Mouse (Mus musculus) adrenal gland, adult 2 months (tissue): ENCODE results near the gene Cd84. TPM values are rescaled to one million over a fixed set of nuclear protein-coding genes. Genes with fewer than 3 reads are reported as not detected.

ENCODE experiments used
- DNase-seq: peaks from one replicate; pipeline ENCODE4 v3.0.0; 2021
- polyA plus RNA-seq: library from polyadenylated mRNA; depleted of rRNA; stranded (reverse); fragments of >200 nt; gene quantifications from 2 replicates; pipeline ENCODE4 v1.2.3, GENCODE M21; 2012; rRNA removed
- total RNA-seq, 2 experiments: library from RNA; stranded (reverse); gene quantifications; 2 replicates each; pipeline ENCODE4 v1.2.3; 2021

Cd84 gene
- total and polyA plus RNA-seq, 3 experiments: 0.42 to 5.8 (median 4.6) TPM

DNA sequence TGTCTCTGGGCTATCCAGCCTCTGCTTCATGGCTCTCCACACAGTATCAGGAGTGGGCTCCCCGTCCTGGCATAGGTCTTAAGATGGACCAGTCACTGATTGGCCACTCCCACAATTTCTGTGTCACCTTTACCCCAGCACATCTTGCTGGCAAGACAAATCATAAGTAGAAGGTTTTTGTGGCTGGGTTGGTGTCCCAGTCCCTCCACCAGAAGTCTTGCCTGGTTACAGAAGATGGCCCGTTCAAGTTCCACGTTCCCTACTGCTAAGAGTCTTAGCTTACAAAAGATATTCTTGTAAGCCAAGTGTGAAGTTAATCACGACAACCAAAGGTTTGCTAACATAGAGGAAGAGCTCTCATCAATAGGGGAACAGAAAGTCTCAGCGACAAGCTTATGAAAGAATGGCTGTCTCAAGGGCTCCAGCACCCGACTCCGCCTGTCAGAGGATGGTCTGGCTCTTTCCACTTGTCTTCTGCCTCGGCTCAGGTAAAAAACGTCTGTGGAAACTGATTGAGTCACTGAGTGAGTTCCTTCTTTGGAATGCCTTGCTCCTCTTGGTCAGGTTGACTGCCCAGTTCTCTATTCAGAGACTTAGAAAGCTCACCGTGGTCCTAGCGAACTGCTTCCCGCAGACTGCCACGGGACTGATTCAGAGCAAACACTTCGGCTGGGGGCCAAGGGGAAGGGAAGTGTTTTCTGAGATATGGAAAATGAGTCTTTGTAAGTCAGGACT, 78.0 kb downstream of the Cd84 start, which contains the start of gene Slamf6:
Gene Slamf6, plus strand, starts transcription at position 211 of the 735 bp plus-strand sequence.
- DNase-seq: no peak

DNA sequence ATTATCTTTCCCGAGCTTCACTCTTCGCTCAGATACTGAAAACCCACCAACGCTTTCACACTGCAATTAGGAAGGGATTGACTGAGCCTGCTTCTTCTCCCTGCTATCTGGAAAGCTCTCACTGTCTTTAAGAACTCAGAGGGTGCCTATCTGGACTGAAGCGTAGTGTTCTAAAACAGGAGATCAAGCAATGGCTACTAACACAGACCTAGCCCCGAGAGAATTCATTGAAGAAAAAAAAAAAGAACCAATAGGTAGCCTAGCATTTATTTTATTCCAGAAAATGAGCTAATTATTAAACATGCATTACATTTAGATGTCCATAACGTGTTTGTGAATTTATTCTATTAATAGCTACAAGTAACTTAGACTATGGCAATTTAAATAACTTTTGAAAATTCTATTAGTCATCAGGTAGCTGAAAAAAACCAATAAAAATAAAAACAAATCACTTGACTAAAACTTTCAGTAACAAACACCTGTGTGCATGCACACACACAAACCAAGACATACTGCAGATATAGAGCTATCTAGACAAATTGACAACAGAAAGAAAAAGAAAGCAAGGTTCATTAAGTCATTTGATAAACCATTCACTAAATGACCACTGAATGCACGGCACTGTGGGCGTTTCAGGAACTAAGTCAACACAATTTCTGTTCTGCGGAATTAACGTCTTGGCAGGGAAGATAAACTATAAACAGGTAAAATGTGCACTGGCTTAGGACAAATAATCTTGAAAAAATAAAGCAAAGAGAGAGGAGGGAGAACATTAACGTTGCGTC, 78.8 kb downstream of the Cd84 start:
- DNase-seq: no peak

DNA sequence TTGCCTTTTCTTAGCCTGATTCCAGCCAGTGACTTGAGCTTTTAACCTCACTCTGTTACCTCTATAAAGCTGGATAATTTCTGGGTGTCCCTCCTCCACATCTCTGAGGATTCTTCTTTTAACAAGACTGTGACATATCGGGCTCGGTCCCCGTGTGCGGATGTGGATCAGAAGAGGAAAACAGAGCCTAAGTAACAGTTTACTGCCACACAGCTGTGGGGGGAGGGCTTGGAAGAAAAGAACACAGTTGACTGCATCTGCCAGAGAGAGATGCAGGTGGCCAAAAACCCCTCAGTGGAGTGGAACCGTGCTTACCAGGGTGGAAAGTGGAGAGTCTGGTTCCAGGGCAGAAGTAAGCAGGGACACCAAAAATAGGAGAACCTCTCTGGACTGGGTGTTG, 79.7 kb downstream of the Cd84 start:
- no peak for DNase-seq

DNA sequence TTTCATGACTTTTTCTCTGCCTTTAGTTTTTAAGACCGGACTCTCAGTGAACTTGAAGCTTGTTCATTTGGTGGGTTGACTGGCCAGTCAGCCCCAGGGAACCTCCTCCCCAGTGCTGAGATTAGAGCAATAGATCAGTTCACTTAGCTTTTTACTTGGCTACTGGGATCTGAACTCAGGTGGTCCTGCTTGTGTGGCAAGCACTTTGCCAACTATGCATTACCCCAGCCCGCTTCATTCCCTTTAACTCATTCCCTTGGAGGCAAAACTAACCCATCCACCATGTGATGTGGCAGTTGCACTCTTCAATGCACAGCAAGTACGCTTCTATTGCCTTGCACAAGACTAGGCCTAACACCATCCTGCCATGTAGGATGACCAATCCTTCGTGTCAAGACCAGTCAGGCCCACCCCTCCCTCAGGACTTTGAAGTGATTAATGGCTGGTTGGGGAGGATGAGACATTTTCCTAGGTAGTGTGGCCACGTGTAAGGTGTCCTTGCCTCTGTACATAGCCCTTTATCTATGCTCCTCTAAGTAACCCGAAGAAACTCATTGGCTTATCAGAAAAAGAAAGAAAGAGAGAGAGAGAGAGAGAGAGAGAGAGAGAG, 80.5 kb downstream of the Cd84 start:
- DNase-seq: no peak

DNA sequence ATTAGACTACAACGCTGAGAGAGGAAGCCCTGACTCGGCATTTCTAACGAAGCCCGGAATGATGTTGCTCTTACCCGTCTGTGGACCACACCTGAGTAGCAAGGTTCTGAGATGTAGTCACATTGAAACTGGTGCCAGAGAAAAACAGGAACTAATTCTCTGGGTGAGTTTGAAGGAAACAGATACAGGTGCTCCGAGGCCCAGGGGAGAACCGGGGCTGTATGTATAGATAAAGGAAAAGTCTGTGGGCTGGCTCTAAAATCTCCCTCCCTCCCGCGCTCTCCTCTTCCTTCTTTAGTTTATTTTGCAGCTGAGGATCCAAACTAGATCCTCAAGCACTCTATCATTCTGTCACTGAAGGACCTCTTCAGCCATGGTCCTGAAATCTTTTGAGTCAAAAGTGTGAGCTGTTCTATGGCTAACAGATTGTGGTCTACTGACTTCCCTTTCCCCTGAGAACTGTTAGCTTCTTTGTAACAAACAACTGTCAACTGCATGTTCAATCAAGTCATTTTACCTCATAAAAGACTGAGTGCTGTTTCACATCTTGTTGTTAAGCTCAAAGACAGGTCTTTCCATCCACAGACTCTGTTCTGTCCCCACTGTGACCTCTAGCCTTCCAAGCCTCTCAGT, 81.6 kb downstream of the Cd84 start:
- no peak for DNase-seq

DNA sequence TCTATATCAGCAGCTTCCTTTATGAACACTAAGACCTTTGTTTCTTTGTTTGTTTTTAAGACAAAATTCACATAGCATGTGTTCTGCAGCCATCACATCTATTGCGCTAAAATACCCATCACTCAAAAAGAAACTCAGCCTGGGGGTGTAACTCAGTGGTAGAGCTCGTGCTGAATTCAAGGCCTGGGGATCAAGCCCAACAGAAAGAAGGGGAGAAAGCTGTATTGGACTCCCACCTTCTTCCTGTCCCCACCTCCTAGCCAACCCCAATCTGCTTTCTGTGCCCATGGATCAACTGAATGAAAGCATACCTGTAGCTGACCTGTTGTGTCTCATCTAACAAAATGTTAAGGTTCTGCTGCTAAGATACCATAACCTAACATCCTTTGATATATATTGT, 82.1 kb downstream of the Cd84 start:
- no peak for DNase-seq

DNA sequence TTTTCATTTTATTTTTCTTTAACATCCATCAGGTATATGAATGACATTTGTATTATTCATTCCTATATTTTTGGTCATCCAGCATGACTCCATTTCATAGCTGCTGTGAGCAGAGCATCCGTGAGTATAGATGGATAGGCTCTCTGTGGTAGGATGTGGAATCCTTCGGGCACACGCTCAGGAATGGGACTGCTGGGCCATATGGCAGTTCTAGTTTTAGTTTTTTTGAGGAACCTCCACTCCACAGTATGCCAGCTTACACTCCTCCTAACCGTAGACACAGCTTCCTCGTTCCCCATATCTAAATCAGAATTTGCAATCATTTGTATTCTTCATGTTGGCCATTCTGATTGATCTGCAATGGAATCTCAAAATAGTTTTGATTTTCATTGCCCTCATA, 83.3 kb downstream of the Cd84 start:
- no peak for DNase-seq

DNA sequence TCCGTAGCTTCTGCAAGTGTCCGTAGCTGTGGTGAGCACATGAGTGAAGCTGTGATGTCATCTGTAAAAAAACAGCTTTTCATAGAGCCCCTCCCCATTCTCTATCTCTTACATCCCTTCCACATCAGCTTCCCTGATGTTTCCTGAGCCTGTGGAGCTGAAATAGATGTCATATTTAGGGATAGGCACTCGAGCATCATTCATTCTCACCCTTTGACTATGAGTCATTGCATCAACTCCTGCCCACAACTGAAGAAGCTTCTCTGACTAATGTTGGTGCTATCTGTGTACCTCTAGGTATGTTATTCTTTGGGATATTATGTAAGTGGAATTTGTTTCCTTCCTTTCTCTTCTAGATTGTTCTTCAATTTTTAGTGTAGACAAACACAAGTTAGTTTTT, 85.4 kb downstream of the Cd84 start:
- DNase-seq: no peak

DNA sequence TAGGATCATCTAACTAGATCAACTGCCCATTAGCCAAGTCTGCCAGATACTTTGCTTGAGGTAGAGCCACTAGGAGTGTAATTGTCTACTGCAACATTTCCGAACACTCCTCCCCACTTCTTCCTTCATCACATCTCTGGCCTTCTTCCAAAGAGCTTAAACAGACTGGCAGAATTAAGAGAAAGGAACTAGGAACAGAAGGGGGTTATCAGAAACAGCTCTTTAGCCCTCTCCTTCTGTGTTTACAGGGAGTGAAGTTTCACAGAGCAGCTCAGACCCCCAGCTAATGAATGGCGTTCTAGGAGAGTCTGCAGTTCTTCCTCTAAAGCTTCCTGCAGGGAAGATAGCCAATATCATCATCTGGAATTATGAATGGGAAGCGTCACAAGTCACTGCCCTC, 94.4 kb downstream of the Cd84 start:
- DNase-seq: no peak

DNA sequence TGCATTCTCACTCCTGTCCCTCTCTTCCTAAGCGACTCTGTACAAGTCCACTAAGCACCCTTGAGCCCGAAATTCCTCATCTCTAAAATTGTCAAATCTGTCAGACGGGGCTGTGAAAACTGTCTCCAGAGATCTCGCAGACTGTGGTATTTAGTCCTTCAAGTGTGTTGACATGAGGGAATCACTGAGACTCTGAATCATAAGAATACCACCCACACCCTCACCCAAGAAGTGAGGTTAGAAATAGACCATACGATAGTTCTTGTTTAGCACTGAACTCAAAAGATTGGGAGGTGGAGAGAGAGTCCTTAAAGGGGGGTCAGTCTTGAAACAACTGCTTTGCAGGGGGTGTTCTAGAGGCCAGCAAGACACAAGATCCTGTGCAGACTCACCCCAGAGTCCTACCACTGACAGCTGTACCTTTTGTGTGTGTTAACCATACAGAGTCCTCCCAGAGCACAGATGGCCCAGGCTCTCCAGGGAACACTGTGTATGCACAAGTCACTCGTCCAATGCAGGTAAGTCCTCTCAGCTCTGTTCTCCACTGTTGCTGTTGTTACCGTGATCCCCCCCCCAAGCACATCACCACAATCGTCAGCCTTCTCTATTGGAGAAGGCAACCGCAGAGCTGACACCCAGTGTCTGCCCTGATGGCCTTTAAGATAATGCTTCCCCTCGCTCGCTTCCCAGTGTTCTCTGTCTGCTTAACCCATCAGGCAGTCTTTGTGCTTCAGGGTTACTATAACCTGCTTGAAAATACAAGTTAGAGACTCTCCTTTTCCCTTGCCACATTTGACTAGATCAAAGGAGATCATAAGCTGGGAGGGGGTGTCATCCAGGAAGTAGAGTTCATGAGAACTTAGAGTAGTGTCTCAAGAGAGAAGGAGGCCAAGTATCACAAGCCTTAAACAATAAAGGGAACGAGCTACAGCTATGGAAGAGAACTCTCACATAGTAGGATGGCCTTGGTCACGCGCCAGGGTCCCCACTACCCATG, 99.8 kb downstream of the Cd84 start:
- DNase-seq: no peak

Other genes starting within 250 kb of the Cd84 start
- 1 to 10 TPM in 1 of 2 experiments, under 1 TPM in 1; 0.97 to 1.0 TPM for gene Ly9, start 232.3 kb upstream of the Cd84 start, total RNA-seq
- 0.20 and 0.29 TPM in 2 replicates for gene Ly9, start 232.3 kb upstream of the Cd84 start, polyA plus RNA-seq
- 1 to 10 TPM in 1 of 2 experiments, under 1 TPM in 1; 0.86 to 1.3 TPM for gene Slamf7, start 186.7 kb upstream of the Cd84 start, total RNA-seq
- 0.07 and 0.13 TPM in 2 replicates for gene Slamf7, start 186.7 kb upstream of the Cd84 start, polyA plus RNA-seq
- gene Cd48, start 157.7 kb upstream of the Cd84 start, total RNA-seq: 1 to 10 TPM; 3.1 TPM
- gene Cd48, start 157.7 kb upstream of the Cd84 start, polyA plus RNA-seq: 1.4 TPM in 2 replicates
- not detected for gene Slamf1, start 72.6 kb upstream of the Cd84 start, total RNA-seq
- 0.09 TPM in 1 of 2 replicates, not detected in the other for gene Slamf1, start 72.6 kb upstream of the Cd84 start, polyA plus RNA-seq
- gene Gm10521, start 56.0 kb downstream of the Cd84 start, total RNA-seq: under 1 TPM; 0.10 to 0.12 TPM
- gene Gm10521, start 56.0 kb downstream of the Cd84 start, polyA plus RNA-seq: 0.07 and 0.13 TPM in 2 replicates
- gene Slamf6, start 77.8 kb downstream of the Cd84 start, total RNA-seq: under 1 TPM in 1 of 2 experiments, not detected in 1; 0.24 TPM
- 0.06 TPM in 1 of 2 replicates, not detected in the other for gene Slamf6, start 77.8 kb downstream of the Cd84 start, polyA plus RNA-seq
- 1 to 10 TPM; 1.7 to 6.2 TPM for gene Vangl2, start 188.7 kb downstream of the Cd84 start, total RNA-seq
- gene Vangl2, start 188.7 kb downstream of the Cd84 start, polyA plus RNA-seq: 2.9 and 3.6 TPM in 2 replicates
- not detected for gene Nhlh1, start 217.9 kb downstream of the Cd84 start, total RNA-seq
- not detected in 2 replicates for gene Nhlh1, start 217.9 kb downstream of the Cd84 start, polyA plus RNA-seq
- gene Copa, start 242.8 kb downstream of the Cd84 start, total RNA-seq: 100 to 1,000 TPM; 174 to 178 TPM
- gene Copa, start 242.8 kb downstream of the Cd84 start, polyA plus RNA-seq: 11.0 and 21.1 TPM in 2 replicates
- 10 to 100 TPM; 83.9 to 85.7 TPM for gene Ncstn, start 243.1 kb downstream of the Cd84 start, total RNA-seq
- gene Ncstn, start 243.1 kb downstream of the Cd84 start, polyA plus RNA-seq: 62.9 and 83.8 TPM in 2 replicates